Mouse (Mus musculus): ENCODE data around the gene Fndc3b. TPM values are rescaled to one million over a fixed set of nuclear protein-coding genes. Genes with fewer than 3 reads are reported as not detected.

Fndc3b gene
- polyA plus RNA-seq, 1 experiment = 23.7 TPM

DNA sequence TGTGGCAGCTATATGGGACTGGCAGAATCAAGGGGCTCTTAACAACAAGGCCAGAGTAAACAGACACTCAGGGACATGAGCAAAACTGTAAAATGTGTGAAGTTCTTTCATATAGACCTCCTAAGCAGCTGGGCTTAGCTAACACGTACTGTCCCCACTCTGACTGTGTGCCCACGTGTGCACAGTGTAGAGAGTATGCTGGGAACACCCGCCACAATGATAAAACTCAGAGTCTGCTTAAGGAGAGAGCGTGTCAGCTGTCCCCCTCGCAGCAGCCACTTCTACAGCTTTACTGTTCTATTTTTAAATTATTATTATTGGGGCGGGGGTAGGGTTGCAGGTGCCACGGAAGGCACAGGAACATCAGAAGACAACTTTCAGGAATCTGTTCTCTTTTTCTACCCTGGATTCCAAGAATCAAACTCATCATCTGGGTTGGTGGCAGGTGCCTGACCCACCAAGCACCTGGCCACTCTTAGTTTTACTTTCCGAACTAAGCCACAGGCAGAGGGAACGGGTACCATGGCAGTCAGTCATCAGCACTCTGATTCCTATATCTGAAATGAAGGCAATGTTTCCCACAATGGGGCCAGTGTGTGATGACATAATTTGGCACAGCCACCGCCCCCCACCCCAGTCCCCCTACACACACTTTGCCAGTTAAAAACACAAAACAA, 133.6 kb downstream of the Fndc3b start:
- H3ac ChIP-seq (ENCODE audit: control insufficient read depth, insufficient read length, low read depth) = no peak overlapping the region
- no peaks in the 10 kb centered on the region for H3K27me3 ChIP-seq (ENCODE audit: control insufficient read depth, insufficient read depth, insufficient read length)
- peaks cover 30% of the 10 kb centered on the region for H3K79me3 ChIP-seq (ENCODE audit: low read depth)
- H3K79me2 ChIP-seq (ENCODE audit: control insufficient read depth, insufficient read depth) = peaks cover 97% of the 10 kb centered on the region
- no peak for TF ChIP-seq CTCF (IDR thresholded peaks at IDR 0.05; ENCODE audit: control insufficient read depth, insufficient read depth, insufficient read length)
- no peak for TF ChIP-seq USF1 (IDR thresholded peaks at IDR 0.05; ENCODE audit: low read depth)
- no peak for TF ChIP-seq FOSL1 (IDR thresholded peaks at IDR 0.05; ENCODE audit: insufficient read depth, low read length, poor library complexity, severe bottlenecking)
- no peak for TF ChIP-seq CEBPB (IDR thresholded peaks at IDR 0.05; ENCODE audit: low read depth)
- no peak for TF ChIP-seq MYOD1 (IDR thresholded peaks at IDR 0.05; ENCODE audit: control insufficient read depth, insufficient read length, low read depth)
- TF ChIP-seq MYOG (IDR thresholded peaks at IDR 0.05; ENCODE audit: control insufficient read depth, extremely low read depth, insufficient read length) = no peak
- no peak for TF ChIP-seq MAX (IDR thresholded peaks at IDR 0.05)
- H3K4me3 ChIP-seq (ENCODE audit: insufficient read depth, poor library complexity, severe bottlenecking) = no peak overlapping the region
- peaks cover 17% of the 10 kb centered on the region for H3K36me3 ChIP-seq (ENCODE audit: control insufficient read depth, insufficient read depth)

GRCm38 (mm10) chr3:27574241-27574640, 136.9 kb downstream of the Fndc3b start:
- Histone ChIP-seq H3K79me2 (ENCODE audit: control insufficient read depth, insufficient read depth) (peaks cover 82% of the 10 kb centered on the region), H3K27me3 (ENCODE audit: control insufficient read depth, insufficient read depth, insufficient read length) (no peaks in the 10 kb centered on the region), H3K4me3 (ENCODE audit: insufficient read depth, poor library complexity, severe bottlenecking) (no peak overlapping the region), H3ac (ENCODE audit: control insufficient read depth, insufficient read length, low read depth) (no peak overlapping the region), H3K79me3 (ENCODE audit: low read depth) (peaks cover 21% of the 10 kb centered on the region), H3K36me3 (ENCODE audit: control insufficient read depth, insufficient read depth) (peaks cover 14% of the 10 kb centered on the region)
- no peak for TF ChIP-seq MAX (IDR thresholded peaks at IDR 0.05)
- TF ChIP-seq FOSL1 (IDR thresholded peaks at IDR 0.05; ENCODE audit: insufficient read depth, low read length, poor library complexity, severe bottlenecking) = no peak

DNA sequence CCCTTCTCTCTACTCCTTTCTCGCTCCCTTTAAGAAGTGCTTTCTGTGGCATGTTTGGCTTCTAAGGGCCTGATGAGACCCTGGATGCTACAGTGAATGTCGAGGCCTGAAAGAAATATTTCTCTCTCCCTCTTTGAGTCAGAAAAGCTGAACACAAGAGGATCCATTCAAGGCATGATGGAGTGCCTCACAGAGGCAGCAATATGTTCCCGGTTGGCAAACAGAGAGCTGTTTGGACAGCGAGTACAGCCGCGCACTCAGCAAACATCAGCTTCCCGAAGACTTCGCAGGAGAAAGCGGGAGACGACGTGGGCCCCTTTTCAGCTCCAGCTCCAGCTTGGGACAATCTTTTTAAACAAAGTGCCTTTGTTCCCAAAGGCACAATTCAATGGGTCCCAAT, 137.6 kb downstream of the Fndc3b start:
- Histone ChIP-seq H3K79me2 (ENCODE audit: control insufficient read depth, insufficient read depth) (peaks cover 76% of the 10 kb centered on the region), H3K79me3 (ENCODE audit: low read depth) (peaks cover 21% of the 10 kb centered on the region), H3K4me3 (ENCODE audit: insufficient read depth, poor library complexity, severe bottlenecking) (no peak overlapping the region), H3K27me3 (ENCODE audit: control insufficient read depth, insufficient read depth, insufficient read length) (no peaks in the 10 kb centered on the region), H3ac (ENCODE audit: control insufficient read depth, insufficient read length, low read depth) (no peak overlapping the region), H3K36me3 (ENCODE audit: control insufficient read depth, insufficient read depth) (peaks cover 14% of the 10 kb centered on the region)
- no peak for TF ChIP-seq FOSL1 (IDR thresholded peaks at IDR 0.05; ENCODE audit: insufficient read depth, low read length, poor library complexity, severe bottlenecking)
- TF ChIP-seq USF1 (IDR thresholded peaks at IDR 0.05; ENCODE audit: low read depth) = no peak
- TF ChIP-seq MAX (IDR thresholded peaks at IDR 0.05) = no peak
- no peak for TF ChIP-seq CEBPB (IDR thresholded peaks at IDR 0.05; ENCODE audit: low read depth)
- TF ChIP-seq MYOD1 (IDR thresholded peaks at IDR 0.05; ENCODE audit: control insufficient read depth, insufficient read length, low read depth) = no peak
- TF ChIP-seq CTCF (IDR thresholded peaks at IDR 0.05; ENCODE audit: control insufficient read depth, insufficient read depth, insufficient read length) = no peak

GRCm38 (mm10) chr3:27572305-27572704, 138.8 kb downstream of the Fndc3b start:
- H3K79me3 ChIP-seq (ENCODE audit: low read depth) = peaks cover 18% of the 10 kb centered on the region
- no peak overlapping the region for H3ac ChIP-seq (ENCODE audit: control insufficient read depth, insufficient read length, low read depth)
- peaks cover 76% of the 10 kb centered on the region for H3K79me2 ChIP-seq (ENCODE audit: control insufficient read depth, insufficient read depth)
- H3K27me3 ChIP-seq (ENCODE audit: control insufficient read depth, insufficient read depth, insufficient read length) = no peaks in the 10 kb centered on the region
- H3K4me3 ChIP-seq (ENCODE audit: insufficient read depth, poor library complexity, severe bottlenecking) = no peak overlapping the region
- no peak for TF ChIP-seq CTCF (IDR thresholded peaks at IDR 0.05; ENCODE audit: control insufficient read depth, insufficient read depth, insufficient read length)
- TF ChIP-seq USF1 (IDR thresholded peaks at IDR 0.05; ENCODE audit: low read depth) = no peak
- TF ChIP-seq CEBPB (IDR thresholded peaks at IDR 0.05; ENCODE audit: low read depth) = no peak
- TF ChIP-seq FOSL1 (IDR thresholded peaks at IDR 0.05; ENCODE audit: insufficient read depth, low read length, poor library complexity, severe bottlenecking) = no peak
- no peak for TF ChIP-seq MYOG (IDR thresholded peaks at IDR 0.05; ENCODE audit: control insufficient read depth, extremely low read depth, insufficient read length)
- no peak for TF ChIP-seq MAX (IDR thresholded peaks at IDR 0.05)
- no peak for TF ChIP-seq MYOD1 (IDR thresholded peaks at IDR 0.05; ENCODE audit: control insufficient read depth, insufficient read length, low read depth)
- peaks cover 14% of the 10 kb centered on the region for H3K36me3 ChIP-seq (ENCODE audit: control insufficient read depth, insufficient read depth)

DNA sequence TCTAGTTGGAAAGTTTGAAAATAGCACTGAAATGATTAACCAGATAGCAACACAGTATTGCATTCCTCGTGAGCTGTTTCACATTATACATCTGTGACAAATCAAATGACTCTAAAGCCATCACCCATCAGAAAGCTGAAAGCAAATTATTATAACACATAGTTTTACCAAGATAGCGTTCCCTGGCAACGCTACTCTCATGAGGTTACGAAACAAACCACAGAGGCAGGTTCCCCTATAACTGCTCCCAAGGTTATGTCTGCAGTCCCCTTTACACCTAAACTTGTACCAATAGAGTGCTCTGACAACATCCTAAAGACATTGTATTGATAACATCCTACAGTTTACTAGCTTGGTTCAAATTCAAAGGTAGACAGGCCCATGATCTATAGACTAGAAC, 145.8 kb downstream of the Fndc3b start:
- H3K79me2 ChIP-seq (ENCODE audit: control insufficient read depth, insufficient read depth) = peaks cover 83% of the 10 kb centered on the region
- no peak overlapping the region for H3K4me3 ChIP-seq (ENCODE audit: insufficient read depth, poor library complexity, severe bottlenecking)
- TF ChIP-seq MYOG (IDR thresholded peaks at IDR 0.05; ENCODE audit: control insufficient read depth, extremely low read depth, insufficient read length) (no peak), MAX (IDR thresholded peaks at IDR 0.05) (no peak), USF1 (IDR thresholded peaks at IDR 0.05; ENCODE audit: low read depth) (no peak), CEBPB (IDR thresholded peaks at IDR 0.05; ENCODE audit: low read depth) (no peak), FOSL1 (IDR thresholded peaks at IDR 0.05; ENCODE audit: insufficient read depth, low read length, poor library complexity, severe bottlenecking) (no peak), CTCF (IDR thresholded peaks at IDR 0.05; ENCODE audit: control insufficient read depth, insufficient read depth, insufficient read length) (no peak), MYOD1 (IDR thresholded peaks at IDR 0.05; ENCODE audit: control insufficient read depth, insufficient read length, low read depth) (no peak)
- H3K27me3 ChIP-seq (ENCODE audit: control insufficient read depth, insufficient read depth, insufficient read length) = no peaks in the 10 kb centered on the region
- H3K36me3 ChIP-seq (ENCODE audit: control insufficient read depth, insufficient read depth) = peaks cover 3% of the 10 kb centered on the region
- H3ac ChIP-seq (ENCODE audit: control insufficient read depth, insufficient read length, low read depth) = no peak overlapping the region
- peaks cover 14% of the 10 kb centered on the region for H3K79me3 ChIP-seq (ENCODE audit: low read depth)

DNA sequence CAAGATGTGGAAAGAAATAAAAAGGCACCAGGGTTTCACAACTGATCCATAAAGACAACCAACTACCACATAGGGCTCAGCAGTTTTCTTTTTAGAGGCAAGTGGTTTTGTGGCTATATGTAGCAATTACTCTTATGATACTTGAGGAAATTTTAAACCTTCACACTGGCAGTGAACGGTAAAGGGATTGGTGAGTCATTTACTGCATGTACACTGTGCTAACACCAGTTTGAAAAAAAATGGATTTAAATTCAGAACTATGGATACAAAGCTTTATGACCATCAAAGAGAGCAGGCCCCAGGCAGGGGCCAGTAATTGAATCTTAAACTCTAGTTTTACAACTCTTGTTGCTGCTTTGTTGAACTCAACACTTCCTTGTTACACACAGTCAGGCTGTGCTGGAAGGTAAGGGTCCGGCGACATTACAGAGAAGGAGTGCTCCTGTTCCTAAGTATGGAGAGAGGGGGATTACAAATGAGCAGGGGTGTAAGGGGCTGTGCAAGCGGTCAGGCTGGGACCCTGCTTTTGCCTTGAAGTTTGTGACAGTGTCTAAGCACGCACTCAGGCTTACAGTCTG, 148.0 kb downstream of the Fndc3b start:
- Histone ChIP-seq H3ac (ENCODE audit: control insufficient read depth, insufficient read length, low read depth) (no peak overlapping the region), H3K79me3 (ENCODE audit: low read depth) (peaks cover 13% of the 10 kb centered on the region), H3K79me2 (ENCODE audit: control insufficient read depth, insufficient read depth) (peaks cover 89% of the 10 kb centered on the region), H3K36me3 (ENCODE audit: control insufficient read depth, insufficient read depth) (peaks cover 3% of the 10 kb centered on the region), H3K4me3 (ENCODE audit: insufficient read depth, poor library complexity, severe bottlenecking) (no peak overlapping the region), H3K27me3 (ENCODE audit: control insufficient read depth, insufficient read depth, insufficient read length) (no peaks in the 10 kb centered on the region)
- TF ChIP-seq MAX (IDR thresholded peaks at IDR 0.05) = no peak
- no peak for TF ChIP-seq MYOD1 (IDR thresholded peaks at IDR 0.05; ENCODE audit: control insufficient read depth, insufficient read length, low read depth)
- TF ChIP-seq MYOG (IDR thresholded peaks at IDR 0.05; ENCODE audit: control insufficient read depth, extremely low read depth, insufficient read length) = no peak

All from C2C12 (cell line).